Mouse (Mus musculus): Measurements from ENCODE around the gene Hlcs. TPM values are rescaled to one million over a fixed set of nuclear protein-coding genes. Genes with fewer than 3 reads are reported as not detected.
A peak's percentile ranks its signal among the peaks of the same experiment; 100 is the strongest.
"Not testable (repeated sequence)": the region's sequence is repeated elsewhere in the genome, so short reads cannot be mapped to it uniquely, and the experiment has no call there.

The Hlcs gene
- polyA plus RNA-seq, 1 experiment from 2014 or later = 8.0 TPM

DNA sequence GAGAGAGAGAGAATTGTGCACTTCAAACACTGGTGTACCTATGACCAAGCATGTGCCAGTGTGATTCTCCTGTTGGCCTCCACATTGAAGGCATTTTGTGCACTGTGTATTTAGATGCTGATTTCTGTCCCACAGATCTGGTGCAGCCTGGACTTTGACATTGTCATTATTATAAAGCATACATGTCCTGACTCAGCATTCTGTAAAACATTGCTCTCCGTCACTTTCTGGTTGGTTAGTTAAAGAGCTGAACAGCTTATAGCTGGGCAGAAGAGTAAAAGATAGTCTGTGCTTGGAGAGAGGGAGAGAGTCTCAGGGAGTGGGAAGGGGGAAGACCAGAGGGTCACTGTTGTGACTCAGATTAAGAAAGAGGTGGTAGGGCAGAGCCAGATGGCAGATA is 32.4 kb upstream of the Hlcs start:
- no peaks in the 10 kb centered on the region for H3K9me3 ChIP-seq
- no peak overlapping the region for H3K4me3 ChIP-seq
- no peak overlapping the region for H3K27ac ChIP-seq
- H3K27me3 ChIP-seq = no peaks in the 10 kb centered on the region
- ATAC-seq (ENCODE audit: low FRiP score) = no peak
- no peak overlapping the region for H3K9ac ChIP-seq
- peaks cover 11% of the 10 kb centered on the region for H3K4me1 ChIP-seq (replicated peaks)
- 79% methylated on average over 1 of the region's 1 CpGs for WGBS
- H3K36me3 ChIP-seq = no peaks in the 10 kb centered on the region
- H3K4me2 ChIP-seq = no peak overlapping the region

DNA sequence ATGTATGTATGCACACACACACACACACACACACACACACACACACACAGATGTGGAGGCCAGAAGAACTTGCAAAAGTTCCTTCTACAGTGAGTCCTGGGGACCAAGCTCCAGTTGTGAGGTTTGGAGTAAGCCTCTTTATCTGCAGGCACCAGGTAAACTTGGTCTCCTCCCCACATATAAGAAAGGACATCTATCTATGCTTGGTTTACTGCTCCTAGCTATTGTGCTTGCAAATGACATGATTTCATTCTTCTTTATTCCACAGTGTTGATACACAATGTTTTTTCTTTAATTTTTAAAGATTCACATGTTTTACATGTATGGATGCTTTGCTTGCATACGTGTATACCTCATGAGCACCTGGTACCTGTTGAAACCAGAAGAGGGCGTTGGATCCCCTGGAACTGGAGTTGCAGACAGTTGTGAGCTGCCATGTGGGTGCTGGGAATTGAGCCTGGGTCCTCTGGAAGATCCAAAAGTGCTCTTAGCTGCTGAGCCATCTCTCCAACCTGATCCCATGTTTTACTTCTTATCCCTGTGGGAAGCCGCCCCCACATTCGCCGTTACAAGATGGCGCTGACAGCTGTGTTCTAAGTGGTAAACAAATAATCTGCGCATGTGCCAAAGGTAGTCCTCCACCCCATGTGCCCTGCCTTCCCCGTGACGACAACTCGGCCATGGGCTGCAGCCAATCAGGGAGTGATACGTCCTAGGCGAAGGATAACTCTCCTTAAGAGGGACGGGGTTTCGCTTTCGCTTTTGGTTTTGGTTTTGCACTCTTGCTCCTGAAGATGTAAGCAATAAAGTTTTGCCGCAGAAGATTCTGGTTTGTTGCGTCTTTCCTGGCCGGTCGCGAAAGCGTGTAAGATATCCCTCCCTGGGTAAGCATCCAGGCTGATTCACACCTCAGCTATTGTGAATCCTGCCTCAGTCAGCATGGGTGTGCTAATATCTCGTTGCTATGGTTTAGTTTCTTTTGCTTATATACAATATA is 26.1 kb upstream of the Hlcs start:
- H3K36me3 ChIP-seq; H3K4me2 ChIP-seq; H3K27ac ChIP-seq; H3K4me3 ChIP-seq; ATAC-seq (ENCODE audit: low FRiP score); H3K9me3 ChIP-seq; H3K9ac ChIP-seq; H3K4me1 ChIP-seq (replicated peaks); H3K27me3 ChIP-seq: not testable (repeated sequence)
- WGBS = 92% methylated on average over 22 of the region's 22 CpGs

DNA sequence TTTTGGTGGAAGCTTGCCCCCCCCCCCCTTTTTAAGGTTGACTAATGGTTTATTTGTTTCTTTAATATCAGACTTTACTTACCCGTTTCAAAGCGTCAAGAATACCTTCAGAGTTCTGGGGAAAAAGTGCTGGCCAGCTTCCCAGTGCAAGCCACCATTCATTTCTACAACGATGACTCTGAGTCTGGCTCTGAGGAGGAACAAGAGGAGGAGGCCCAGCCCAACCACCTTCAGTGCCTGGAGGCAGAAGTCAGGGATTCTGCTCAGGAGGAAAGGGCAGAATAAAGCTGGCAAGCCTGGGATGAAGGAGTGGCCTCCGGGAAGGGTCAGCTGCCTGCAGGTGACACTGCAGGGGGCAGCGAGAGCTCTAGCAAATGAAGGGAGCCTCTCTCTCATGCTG is 22.3 kb upstream of the Hlcs start:
- WGBS = 34% methylated on average over 5 of the region's 5 CpGs
- Histone ChIP-seq H3K4me3 (no peak overlapping the region), H3K9ac (no peak overlapping the region; the same call in 1 of the 2 replicates), H3K9me3 (no peaks in the 10 kb centered on the region), H3K36me3 (no peaks in the 10 kb centered on the region), H3K27ac (no peak overlapping the region), H3K4me2 (no peak overlapping the region), H3K27me3 (no peaks in the 10 kb centered on the region), H3K4me1 (replicated peaks) (peaks cover 2% of the 10 kb centered on the region)
- no peak for ATAC-seq (ENCODE audit: low FRiP score)

DNA sequence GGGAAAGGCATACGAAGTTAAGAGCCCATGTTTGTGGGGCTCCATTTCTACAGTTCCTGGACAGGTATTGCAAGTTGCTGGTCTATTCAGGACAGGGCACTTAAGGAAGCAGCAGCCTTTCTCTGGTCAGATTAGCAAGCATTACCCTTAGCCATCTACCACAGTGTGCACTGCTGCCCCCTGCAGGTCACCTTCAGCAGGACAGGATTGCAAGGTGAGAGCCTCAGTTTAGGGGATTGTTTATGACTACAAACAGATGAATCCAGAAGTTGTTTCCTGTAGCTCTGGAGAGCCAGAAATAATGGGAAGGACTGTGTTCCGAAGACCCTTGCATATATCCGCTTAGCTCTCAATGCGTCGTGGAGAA is 18.5 kb upstream of the Hlcs start:
- WGBS = 65% methylated on average over 5 of the region's 5 CpGs
- H3K36me3 ChIP-seq = no peaks in the 10 kb centered on the region
- H3K4me1 ChIP-seq (replicated peaks) = peaks cover 30% of the 10 kb centered on the region
- no peak overlapping the region for H3K9ac ChIP-seq
- ATAC-seq (ENCODE audit: low FRiP score) = no peak
- H3K27me3 ChIP-seq = peaks cover 30% of the 10 kb centered on the region
- H3K27ac ChIP-seq = no peak overlapping the region
- no peak overlapping the region for H3K4me3 ChIP-seq
- H3K9me3 ChIP-seq = no peaks in the 10 kb centered on the region
- no peak overlapping the region for H3K4me2 ChIP-seq

DNA sequence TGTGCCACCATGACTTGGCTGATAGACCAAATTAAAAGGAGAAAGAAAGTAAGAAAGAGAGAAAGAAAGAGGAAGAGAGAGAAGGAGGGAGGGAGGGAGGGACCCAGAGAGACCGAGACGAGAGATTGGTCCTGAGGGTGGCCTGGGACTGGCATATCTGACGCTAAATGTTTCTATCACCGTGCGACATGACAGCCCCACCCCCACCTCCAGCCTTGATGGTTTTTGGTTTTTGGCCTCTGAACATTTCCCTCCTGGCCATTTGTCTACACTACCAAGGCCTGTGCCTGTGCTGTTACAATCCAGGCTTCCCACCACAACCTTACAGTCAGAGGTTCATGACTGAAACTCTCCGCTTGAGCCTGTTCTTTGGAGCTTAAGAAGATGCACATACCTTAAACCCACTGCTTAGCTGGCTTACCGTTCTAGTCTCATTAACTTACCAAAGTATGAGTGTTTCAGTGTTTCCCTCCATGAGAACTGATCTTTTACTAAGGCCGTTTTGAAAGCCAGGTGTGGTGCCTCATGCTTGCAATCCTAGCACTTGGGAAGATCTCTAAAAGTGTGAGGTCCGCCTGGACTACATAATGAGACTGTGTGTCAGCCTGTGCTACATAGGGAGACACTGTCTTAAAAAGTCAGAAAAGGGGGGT is 18.0 kb upstream of the Hlcs start:
- 82% methylated on average over 9 of the region's 9 CpGs for WGBS
- ATAC-seq (ENCODE audit: low FRiP score) = no peak
- H3K27me3 ChIP-seq = peaks cover 35% of the 10 kb centered on the region
- no peak overlapping the region for H3K27ac ChIP-seq
- H3K9ac ChIP-seq = no peak overlapping the region
- peaks cover 30% of the 10 kb centered on the region for H3K4me1 ChIP-seq (replicated peaks)
- H3K36me3 ChIP-seq = no peaks in the 10 kb centered on the region
- H3K4me3 ChIP-seq = no peak overlapping the region
- no peaks in the 10 kb centered on the region for H3K9me3 ChIP-seq
- no peak overlapping the region for H3K4me2 ChIP-seq

DNA sequence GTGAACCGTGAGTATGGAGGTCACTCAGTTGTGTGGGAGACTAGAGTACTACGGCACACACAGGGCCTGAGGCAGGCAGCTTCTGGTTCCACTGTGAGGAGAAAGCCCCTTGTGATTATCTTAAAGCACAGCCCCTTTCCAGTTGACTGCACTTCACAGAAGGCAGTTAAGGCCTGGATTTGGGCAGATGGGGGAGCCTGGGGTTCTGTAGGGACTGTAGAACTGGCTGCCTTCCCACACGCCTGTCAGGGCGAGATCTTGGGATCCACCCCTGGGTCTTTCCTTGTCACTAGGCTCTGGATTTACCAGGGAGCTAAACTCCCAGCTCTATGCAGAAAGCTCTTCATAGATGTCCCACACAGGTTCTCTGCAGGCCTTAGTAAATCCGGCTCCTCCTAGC is 17.1 kb upstream of the Hlcs start:
- ATAC-seq (ENCODE audit: low FRiP score) = no peak
- Histone ChIP-seq H3K9ac (no peak overlapping the region), H3K4me2 (no peak overlapping the region), H3K4me1 (replicated peaks) (peaks cover 30% of the 10 kb centered on the region), H3K27ac (no peak overlapping the region; the same call in 1 of the 2 replicates), H3K36me3 (no peaks in the 10 kb centered on the region), H3K27me3 (peaks cover 45% of the 10 kb centered on the region), H3K9me3 (no peaks in the 10 kb centered on the region), H3K4me3 (no peak overlapping the region)
- WGBS = 55% methylated on average over 5 of the region's 5 CpGs

DNA sequence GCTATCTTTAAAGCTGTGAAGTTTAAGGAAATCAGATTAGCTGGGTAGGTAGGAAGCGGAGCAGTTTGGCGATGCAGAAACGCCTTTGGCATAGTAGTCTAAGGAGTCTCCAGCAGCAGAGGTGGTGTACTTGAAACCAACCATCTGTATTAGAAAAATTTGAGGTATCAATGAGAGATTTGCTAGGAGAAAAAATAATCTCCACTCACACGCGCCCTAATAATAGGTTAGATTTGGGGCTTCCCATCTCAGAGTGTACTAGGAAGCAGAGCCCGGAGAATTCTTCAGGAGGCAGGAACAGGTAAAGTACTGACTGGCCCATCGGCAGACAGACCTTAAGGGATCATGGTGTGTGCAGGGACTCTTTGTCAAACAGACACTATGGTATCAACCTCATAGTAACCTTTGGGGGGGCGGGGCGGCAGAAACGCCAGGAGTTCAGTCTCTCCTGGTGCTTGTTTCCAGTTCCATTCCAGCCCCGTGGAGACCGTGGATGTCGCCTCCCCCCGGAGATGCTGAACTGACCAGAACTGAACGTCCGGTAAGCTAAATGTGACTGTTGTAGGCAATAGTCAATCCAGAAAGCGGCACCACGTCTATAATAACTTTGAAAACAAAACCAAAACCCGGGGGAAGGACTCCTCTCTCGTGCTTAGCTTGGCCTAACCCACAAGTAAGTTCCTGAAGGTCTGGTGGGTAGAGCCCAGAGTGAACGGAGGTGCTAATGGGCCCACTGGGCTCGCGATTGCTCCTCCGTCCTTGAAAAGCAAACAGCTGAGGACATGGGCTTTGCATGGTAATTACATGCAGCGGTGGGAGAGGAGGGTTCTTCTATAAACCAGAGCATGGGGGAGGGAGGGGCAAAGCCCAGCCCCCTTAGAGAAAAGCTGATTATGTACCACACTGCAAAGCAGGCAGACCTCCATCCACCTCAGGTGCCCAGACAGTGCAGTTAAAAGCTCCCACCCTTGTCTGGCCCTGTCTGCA is 15.8 kb upstream of the Hlcs start:
- no peaks in the 10 kb centered on the region for H3K9me3 ChIP-seq
- peaks cover 30% of the 10 kb centered on the region for H3K4me1 ChIP-seq (replicated peaks)
- H3K36me3 ChIP-seq = no peaks in the 10 kb centered on the region
- peak; percentile 28; the same call in 1 of the 2 replicates for ATAC-seq (ENCODE audit: low FRiP score)
- H3K9ac ChIP-seq = peak overlapping the region; percentile 51; the same call in 1 of the 2 replicates
- H3K4me2 ChIP-seq = peak overlapping the region; percentile 56
- H3K27ac ChIP-seq = no peak overlapping the region
- 8% methylated on average over 25 of the region's 25 CpGs for WGBS
- peak overlapping the region; percentile 42 for H3K4me3 ChIP-seq
- peaks cover 48% of the 10 kb centered on the region for H3K27me3 ChIP-seq

DNA sequence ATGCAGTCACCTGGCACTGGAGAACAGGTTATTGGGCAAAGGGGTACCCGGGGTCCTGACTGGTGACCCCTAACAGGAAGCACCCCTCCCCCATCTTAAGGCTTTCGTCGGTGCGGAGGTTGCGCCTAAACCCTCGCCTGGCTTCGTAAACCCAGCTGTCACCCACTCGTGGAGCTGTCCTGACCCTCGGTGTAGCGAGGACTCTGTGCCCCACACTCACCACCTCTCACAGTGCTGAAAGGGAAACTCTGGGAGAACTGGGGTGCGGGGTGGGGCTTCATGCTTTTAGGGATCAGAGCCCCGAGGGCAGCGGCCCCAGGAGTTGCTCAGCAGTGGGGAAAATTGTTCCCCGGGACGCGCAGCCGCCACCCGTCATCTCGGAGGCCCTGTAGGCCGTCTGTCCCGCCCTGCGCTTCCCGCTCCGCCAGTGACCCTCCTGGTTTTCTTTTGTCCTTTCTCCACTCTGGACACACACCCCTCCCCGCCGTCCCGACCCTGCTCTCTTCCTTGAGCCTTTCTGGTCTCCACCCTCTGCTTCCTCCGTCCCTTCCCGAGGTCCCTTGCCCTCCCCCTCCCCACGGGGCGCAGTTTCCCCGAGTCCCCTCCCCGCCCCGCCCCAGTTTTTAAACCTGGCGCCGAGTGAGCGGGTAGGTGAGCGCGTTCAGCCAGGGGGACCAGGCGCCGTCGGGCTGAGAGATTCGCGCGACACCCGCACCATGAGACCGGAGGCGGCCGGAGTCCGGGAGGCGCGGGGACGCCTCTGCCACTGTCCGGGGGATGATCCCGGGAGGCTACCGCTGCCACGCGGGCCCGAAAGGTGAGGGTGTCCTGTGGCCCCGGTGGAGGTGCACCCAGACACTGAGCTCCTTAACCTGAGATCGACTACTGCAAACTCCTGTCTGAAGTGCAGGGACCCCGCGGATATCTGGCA is 14.7 kb upstream of the Hlcs start, which contains the start of gene Ripply3:
Gene Ripply3 (plus strand): TSS at position 640 of the 931 bp plus-strand sequence.
- Histone ChIP-seq H3K9ac (peak within 1 kb of the TSS; percentile 51; the same call in 1 of the 2 replicates), H3K27ac (no peak within 1 kb of the TSS), H3K4me2 (peak within 1 kb of the TSS; percentile 56), H3K4me1 (replicated peaks) (peaks cover 30% of the 10 kb centered on the region), H3K36me3 (no peaks in the 10 kb centered on the region), H3K27me3 (peaks cover 48% of the 10 kb centered on the region), H3K4me3 (peak within 1 kb of the TSS; percentile 42), H3K9me3 (no peaks in the 10 kb centered on the region)
- WGBS = 1% methylated on average over 63 of the region's 63 CpGs
- no peak for ATAC-seq (ENCODE audit: low FRiP score)

DNA sequence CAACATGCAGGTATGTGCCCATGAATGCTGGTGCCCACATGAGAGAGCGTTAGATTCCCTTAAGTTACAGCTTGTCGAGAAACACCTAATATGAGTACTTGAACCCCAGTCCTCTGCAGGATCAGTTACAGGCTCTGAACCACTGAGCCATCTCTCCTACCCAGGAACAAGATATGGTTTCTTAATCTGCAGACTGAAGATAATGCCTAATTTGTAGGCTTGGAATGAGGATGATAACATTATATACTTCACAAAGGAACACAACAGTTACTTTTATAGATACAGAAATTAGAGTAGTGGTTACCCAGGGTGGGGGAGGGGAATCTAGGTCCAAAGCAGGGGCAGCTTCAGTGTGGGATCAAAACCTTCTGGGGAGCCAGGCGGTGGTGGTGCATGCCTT is 12.6 kb upstream of the Hlcs start:
- H3K4me2 ChIP-seq = no peak overlapping the region
- peaks cover 30% of the 10 kb centered on the region for H3K4me1 ChIP-seq (replicated peaks)
- no peaks in the 10 kb centered on the region for H3K36me3 ChIP-seq
- no peak overlapping the region for H3K27ac ChIP-seq
- WGBS = 89% methylated on average over 3 of the region's 3 CpGs
- no peaks in the 10 kb centered on the region for H3K9me3 ChIP-seq
- ATAC-seq (ENCODE audit: low FRiP score) = no peak
- peaks cover 48% of the 10 kb centered on the region for H3K27me3 ChIP-seq
- H3K4me3 ChIP-seq = no peak overlapping the region
- no peak overlapping the region for H3K9ac ChIP-seq

DNA sequence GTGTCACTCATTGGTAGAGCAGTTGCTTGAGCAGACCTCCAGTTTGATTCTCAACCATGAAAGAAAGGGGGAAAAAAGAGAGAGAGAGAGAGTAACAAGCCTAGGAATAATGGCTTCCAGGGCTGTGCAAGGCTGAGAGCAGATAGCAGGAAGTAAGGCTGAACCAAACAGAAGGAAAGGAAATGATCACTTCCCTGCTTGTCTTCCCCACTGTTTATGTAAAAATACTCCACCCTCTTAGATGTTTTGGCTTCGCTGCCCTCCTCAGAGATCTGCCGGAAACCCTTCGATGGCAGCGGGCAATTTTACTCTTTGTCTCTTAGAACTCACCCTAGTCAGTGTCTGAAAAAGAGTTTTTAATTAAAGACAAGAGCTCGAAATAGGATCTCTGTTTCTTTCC is 10.3 kb upstream of the Hlcs start:
- Histone ChIP-seq H3K27ac (no peak overlapping the region), H3K9ac (no peak overlapping the region), H3K4me2 (no peak overlapping the region), H3K9me3 (no peaks in the 10 kb centered on the region), H3K36me3 (no peaks in the 10 kb centered on the region), H3K4me3 (no peak overlapping the region), H3K4me1 (replicated peaks) (peaks cover 11% of the 10 kb centered on the region), H3K27me3 (peaks cover 40% of the 10 kb centered on the region)
- no peak for ATAC-seq (ENCODE audit: low FRiP score)
- WGBS = 71% methylated on average over 5 of the region's 5 CpGs

DNA sequence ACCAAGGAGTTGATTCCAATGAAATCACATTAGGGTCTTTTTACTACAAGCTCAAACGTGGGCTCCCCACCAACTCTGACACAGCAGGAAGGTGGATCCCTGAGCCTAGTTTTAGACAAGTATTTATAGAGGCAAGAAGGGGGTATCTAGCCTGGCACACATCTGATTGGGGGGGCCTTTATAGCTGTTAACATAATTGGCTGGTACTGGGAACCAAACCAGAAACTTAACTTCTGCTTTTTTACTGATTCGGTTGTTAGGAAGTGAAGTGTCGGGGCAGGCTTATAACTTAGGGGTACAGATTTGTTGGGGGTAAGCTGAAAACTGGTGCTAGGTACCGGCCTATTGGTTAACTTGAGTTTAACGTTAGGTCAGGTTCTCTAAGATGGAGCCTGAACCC is 6.9 kb upstream of the Hlcs start:
- H3K4me1 ChIP-seq (replicated peaks) = no peaks in the 10 kb centered on the region
- no peak overlapping the region for H3K4me2 ChIP-seq
- no peak overlapping the region for H3K27ac ChIP-seq
- H3K4me3 ChIP-seq = no peak overlapping the region
- H3K36me3 ChIP-seq = no peaks in the 10 kb centered on the region
- H3K9me3 ChIP-seq = no peaks in the 10 kb centered on the region
- 86% methylated on average over 5 of the region's 5 CpGs for WGBS
- H3K27me3 ChIP-seq = peaks cover 7% of the 10 kb centered on the region; the same call in 1 of the 2 replicates
- no peak for ATAC-seq (ENCODE audit: low FRiP score)
- no peak overlapping the region for H3K9ac ChIP-seq
